Mouse (Mus musculus): ENCODE results near the gene Panx3.

The Panx3 gene

GRCm38 (mm10) chr9:37669115-37669514 is at the start of gene Panx3:
Gene Panx3 (minus strand): TSS chr9:37669235.
- no peak for DNase-seq (ENCODE audit: low read depth, low spot score)

GRCm38 (mm10) chr9:37716150-37716549 is 47.1 kb upstream of the Panx3 start, which contains the start of gene Olfr160:
Gene Olfr160 (minus strand): TSS chr9:37716250.
- no peak for DNase-seq (ENCODE audit: low read depth, low spot score)

DNA sequence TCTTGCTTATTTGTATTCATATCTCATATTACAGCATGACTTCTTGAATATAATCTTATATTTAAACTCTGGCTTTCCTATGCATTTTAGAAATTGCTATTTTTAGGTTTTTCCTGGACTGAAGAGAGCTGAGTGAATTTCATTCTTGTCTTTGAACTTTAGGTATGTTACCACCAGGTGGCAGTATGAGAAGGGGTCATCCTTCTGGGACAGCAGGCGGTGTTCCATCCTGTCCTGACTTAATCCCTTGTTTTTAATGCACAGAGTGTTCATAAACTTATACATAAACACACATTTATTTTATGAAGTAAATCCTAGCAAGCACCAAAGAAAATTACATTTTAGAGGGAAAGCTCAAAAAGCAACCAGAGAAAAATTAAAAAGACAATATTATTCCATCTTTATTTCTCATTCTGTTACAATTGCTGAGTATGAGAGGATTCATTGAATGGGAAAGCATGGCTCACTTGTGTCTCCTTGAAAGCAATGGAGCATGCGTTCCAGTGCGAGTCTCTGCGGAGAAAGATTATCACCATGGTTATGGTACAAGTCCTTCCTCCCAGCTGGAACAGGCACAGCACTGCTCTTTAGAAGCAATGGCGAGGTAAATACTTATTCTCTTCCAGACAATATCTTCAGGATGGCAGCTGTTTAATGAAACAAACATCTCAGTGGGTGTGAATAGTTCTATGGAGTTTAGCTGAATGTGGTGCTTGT is 21.1 kb upstream of the Panx3 start:
- DNase-seq (ENCODE audit: low read depth, low spot score), result peak; percentile 23

GRCm38 (mm10) chr9:37687941-37688303 is 18.9 kb upstream of the Panx3 start:
- DNase-seq (ENCODE audit: low read depth, low spot score), result no peak

DNA sequence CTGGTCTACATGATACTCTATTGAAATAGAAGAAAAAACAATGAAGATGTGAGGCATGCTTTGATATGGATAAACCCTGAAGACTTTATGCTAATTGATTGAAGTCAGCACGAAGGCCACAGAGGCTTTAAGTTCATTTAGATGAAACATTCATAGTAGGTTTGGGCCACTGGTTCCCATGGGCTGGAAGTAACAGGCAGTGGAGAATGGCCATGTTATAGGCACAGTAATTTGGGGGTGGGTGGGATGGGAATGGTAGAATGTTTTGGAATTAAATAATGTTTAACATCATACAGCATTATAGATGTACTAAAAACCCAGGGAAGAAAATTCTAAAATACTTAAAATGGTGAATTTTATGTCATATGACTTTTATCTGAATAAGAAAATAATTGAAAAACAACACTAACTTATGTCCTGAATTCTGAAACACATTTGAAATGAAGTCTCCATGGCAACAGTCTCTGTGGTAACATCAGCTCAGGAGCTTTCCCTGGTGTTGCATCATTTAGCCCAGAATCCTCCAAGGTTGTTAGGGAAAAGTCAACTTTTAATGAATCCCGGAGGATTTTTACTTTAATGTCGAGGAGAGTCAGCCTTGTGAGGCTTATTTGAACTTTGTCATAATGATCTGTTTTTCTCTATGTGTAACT is 18.4 kb upstream of the Panx3 start:
- DNase-seq (ENCODE audit: low read depth, low spot score), result no peak

- DNase-seq (ENCODE audit: low read depth, low spot score), result no peak
Measured at GRCm38 (mm10) chr9:37681123-37681522, 12.1 kb upstream of the Panx3 start.

- no peak for DNase-seq (ENCODE audit: low read depth, low spot score)
Measured at GRCm38 (mm10) chr9:37675287-37675686, 6.3 kb upstream of the Panx3 start.

GRCm38 (mm10) chr9:37670261-37670660 is 1.2 kb upstream of the Panx3 start:
- DNase-seq (ENCODE audit: low read depth, low spot score), result no peak

DNA sequence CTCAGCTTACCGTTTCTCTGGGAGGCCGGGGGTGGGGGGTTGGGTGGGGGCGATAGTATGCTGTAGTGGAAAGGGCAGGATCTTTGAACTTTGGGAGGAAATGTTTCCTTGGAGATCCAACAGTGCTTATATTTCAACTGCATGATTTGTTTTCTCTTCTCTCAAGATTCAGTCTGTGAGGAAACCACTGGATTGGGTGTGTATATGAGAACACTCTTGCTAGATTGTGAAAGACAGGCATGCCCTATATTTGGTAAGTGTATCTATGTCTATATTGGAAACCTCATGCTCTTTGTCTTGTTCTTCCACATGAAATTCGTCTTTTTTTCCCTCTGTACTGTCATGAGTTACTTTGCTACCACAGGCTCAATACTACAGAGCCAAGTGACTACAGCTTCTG is 643 bp upstream of the Panx3 start:
- DNase-seq (ENCODE audit: low read depth, low spot score), result no peak

DNA sequence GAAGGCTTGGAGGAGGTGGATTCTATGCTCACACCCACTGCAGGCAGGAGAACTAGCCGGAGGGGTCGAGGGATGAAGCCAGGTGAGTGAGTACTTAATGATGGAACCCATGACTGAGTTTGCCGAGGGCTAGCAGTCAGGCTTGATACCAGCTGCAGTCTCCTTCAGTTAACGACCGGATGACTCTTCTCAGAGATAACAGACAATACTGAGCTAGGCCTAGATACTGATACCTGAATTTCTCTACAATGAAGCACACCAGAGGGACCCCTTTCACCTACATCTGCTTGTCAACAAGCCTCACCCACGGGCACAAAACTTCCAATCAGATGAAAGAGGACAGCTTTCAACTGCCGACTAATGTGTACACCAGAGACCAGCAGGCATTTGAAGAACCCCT is 3.0 kb downstream of the Panx3 start:
- DNase-seq (ENCODE audit: low read depth, low spot score), result no peak

DNA sequence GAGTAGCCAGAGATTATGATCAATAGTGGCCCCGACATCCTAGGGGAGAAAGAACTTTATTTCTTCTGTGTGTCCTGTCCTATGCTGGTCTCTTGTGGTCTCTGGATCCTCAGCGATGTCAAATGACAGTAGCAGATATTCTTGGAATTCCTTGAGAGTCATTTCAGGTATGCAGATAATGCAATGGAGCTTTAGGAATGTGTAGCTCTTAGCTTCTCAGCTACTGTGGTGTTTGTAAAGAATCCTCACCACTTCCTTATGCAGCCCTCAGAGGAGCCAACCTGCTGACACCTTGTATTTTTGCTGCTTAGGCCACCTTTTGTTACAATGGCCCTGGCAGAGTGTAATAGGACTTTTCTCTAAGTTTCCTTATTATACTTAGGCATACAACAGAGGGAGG is 4.4 kb downstream of the Panx3 start:
- no peak for DNase-seq (ENCODE audit: low read depth, low spot score)

DNA sequence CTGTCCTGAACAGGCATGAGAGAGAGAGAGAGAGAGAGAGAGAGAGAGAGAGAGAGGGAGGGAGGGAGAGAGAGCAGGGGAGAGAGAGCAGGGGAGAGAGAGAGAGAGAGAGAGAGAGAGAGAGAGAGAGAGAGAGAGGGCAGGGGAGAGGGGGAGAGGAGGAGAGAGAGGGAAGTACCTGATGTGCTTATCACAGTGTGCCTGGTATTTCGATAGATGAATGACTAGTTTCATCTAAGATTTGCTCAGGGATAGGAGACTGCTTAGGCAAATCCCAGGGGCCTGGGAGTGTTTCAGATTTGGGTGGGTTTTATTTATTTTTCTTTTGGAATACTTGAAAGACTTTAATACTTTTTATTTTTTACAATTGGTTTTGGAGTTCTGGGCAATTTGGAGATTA is 5.8 kb downstream of the Panx3 start:
- no peak for DNase-seq (ENCODE audit: low read depth, low spot score)

- DNase-seq (ENCODE audit: low read depth, low spot score), result no peak
Measured at GRCm38 (mm10) chr9:37659413-37659812, 9.6 kb downstream of the Panx3 start.

DNA sequence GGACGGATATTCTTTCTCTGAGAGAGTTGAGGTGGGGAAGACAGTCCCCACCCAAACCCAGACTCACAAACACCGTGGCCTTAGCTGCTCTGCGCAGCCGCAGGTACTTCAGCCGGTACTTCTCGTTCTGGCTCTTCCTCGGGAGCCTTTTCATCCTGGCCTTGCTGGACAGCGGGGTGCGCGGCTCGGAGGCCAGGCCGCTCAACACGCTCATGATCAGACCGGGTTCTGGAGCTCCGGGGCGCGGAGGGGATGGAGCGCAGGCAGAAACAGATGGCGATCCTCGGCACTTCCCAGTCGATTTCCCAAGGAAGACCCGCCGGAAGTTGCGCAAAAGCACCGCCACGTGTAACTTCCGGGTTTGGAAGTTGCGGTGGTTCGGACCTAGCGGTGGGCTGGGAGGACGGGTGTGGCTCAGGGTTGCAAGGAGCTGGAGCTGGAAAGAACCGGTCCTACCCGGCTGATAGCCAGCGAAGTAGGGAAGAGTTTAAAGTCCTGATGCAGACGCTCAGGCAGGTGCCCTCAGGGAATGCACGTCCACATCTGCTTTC is 12.0 kb downstream of the Panx3 start, which contains the start of gene Tbrg1:
Gene Tbrg1 (minus strand): TSS at position 382 of the 551 bp plus-strand sequence.
- DNase-seq (ENCODE audit: low read depth, low spot score), result peak; percentile 74

- DNase-seq (ENCODE audit: low read depth, low spot score), result no peak
Measured at GRCm38 (mm10) chr9:37656439-37656881, 12.6 kb downstream of the Panx3 start.

DNA sequence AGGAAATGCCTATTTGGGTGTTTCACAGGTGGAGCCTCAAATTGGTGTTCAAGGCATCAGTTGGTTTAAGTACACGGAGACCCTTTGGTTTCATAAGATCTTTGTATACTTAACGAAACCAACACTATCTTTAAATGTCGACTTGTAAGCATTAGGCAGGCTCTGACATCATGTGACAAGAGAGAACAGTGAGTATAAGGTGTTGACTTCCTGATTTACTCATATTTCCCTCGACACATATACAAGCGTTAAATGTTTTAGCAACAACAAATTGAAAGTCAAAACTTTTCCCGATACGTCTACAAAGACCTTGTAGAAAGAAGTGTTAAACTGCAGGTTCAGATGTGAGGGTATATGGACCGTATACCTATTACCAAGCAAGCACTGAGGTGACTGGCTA is 13.1 kb downstream of the Panx3 start:
- no peak for DNase-seq (ENCODE audit: low read depth, low spot score)

GRCm38 (mm10) chr9:37653836-37654235 is 15.2 kb downstream of the Panx3 start:
- DNase-seq (ENCODE audit: low read depth, low spot score), result no peak

DNA sequence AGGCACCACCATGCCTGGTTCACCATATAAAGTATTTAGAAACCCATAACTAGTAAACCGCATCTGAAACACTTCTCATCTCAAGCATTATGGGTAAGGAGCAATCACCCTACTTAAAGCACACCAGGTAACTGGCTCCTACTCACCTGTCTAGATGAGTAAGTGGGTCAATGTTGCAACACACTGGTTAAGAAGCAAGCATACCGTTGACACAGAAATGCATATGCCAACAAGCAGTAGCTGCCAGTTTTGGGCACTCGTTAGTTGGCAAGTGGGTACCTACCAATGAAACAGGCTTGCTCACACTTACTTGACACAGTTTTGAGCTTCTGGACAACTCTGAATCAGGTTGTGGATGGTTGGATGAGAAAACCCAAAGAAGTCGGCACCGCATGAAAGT is 18.4 kb downstream of the Panx3 start:
- DNase-seq (ENCODE audit: low read depth, low spot score), result no peak

- DNase-seq (ENCODE audit: low read depth, low spot score), result no peak
Measured at GRCm38 (mm10) chr9:37646246-37646645, 22.8 kb downstream of the Panx3 start.

DNA sequence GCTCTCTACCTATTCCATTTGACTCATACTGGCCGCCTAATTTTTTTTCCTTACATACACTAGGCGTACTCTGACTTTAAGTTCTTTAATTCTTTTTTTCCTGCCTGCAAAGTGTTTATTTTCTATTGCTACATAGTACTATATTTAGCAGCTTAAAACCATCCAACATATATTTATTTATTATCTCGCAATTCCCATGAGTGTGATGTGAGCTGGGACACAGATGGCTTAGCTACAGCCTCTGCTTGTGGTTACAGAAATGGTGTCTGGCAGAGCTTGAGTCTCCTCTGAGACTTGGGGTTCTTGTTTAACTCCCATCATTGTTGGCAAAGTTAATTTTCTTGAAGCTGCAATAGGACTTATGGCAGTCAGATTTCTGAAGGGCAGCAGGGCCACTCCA is 30.3 kb downstream of the Panx3 start:
- no peak for DNase-seq (ENCODE audit: low read depth, low spot score)

DNA sequence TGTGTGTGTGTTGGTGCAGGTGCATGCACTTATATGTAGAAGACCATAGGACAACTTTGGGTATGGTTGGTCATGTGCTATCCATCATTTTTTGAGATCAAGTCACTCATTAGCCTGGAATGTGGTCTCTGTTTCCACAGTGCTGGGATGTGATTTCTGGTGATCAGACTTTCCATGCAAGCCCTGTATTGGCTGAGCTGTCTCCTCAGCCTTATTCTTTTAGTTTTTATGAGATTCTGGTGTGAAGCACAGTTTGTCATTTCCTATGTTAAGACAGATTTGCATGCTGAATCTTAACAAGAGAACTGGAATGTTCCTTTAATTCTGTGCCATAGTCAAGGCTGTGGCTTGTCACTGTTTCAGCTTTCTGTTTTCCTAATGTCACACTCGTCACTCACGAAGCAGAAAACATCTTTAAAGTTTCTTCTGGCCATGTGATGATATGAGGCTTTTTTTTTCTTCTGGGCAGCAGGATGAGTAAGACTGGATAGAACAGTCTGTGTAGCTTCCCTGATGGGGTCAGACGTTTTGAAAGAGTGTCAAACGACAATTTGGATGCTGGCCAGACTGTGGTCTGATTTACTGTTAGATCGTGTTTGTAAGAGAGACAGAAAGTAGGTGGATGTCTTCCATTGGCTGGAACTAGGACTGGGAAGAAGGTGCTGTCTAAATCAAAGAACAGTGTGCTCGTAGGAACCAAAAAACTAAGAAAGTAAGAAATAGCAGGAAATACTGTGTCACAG is 32.1 kb downstream of the Panx3 start:
- DNase-seq (ENCODE audit: low read depth, low spot score), result no peak

DNA sequence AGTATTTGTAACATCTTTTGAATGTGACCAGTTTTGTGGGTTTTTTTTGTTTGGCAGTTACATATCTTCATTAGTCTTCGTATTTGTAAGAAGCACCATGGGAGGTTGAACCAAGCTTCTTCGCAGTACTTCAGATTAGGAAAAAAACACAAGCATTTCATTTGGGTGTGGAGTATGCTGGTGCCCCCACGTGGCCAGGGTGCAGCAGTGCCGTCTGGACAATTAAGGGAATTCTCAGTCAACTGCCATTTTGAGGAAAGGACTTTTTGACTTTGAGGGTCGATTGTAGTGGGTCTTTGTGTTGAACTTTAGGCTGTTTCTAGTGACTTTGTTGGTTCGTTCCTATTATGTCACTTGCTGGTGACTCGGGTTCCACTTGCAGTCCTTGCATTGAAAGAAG is 32.7 kb downstream of the Panx3 start:
- no peak for DNase-seq (ENCODE audit: low read depth, low spot score)

Data from embryo, embryonic 11.5 days (tissue).